Mouse (Mus musculus) embryonic stem cell, embryonic (primary cell): ENCODE data around the gene Dab2.

Experiments
- CTCF ChIA-PET, 4 experiments: fragments of 300-600 bp in 2 of 4; fragments of 350-600 bp in 2 of 4; sonication (Branson Sonifier 250); formaldehyde crosslinking; loops; one replicate each; lab custom pipeline; 2022; ENCODE audit warnings: inconsistent platforms in 2 of 4; lab: Charles Lee
- POLR2A ChIA-PET, 4 experiments: fragments of 300-600 bp in 2 of 4; fragments of 350-600 bp in 2 of 4; sonication (Branson Sonifier 250); formaldehyde crosslinking; loops; one replicate each; lab custom pipeline; 2022; ENCODE audit warnings: antibody characterized with exemption in 4 of 4, inconsistent platforms in 1 of 4; lab: Charles Lee

Dab2 gene

DNA sequence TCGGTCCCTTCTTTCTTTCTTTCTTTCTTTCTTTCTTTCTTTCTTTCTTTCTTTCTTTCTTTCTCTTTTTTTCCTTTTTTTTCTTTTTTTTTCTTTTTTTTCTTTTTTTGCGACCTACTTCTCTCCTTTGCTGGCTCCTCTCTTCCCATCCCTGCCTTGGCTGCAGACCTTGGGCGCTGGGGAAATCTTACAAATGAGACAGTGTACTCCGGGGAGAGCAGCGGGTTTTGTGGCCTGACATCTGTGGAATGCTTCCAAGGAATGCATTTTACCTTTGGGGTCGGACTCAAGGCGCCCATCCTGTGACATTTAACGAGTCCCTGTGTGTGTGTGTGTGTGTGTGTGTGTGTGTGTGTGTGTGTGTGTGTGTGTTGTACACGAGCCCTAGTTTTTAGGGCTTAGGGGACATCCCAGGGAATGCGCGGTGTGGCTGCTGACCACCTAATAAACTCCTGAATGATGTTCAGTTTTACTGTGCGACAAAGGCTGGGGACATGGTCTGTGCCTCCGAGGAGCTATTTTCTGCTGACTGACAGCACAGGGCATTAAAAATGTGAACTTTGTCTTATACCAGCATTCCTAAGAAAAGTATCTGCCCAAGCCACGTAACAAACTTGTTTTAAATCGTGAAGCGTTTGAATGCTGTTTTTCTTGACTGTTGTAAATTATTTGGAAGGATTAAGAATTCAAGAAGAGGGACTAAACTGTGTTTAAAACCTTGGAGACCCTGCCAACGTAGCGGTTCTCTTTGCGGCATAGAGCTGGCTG lies 87.6 kb downstream of the Dab2 start:
- ChIA-PET CTCF (interaction anchor here in 1 of 4 experiments (0.7 to 1.3 kb wide), 2 partner anchors 10 to 134 kb away, joined by 3 to 4 read pairs; no protein-coding TSS in a partner anchor), POLR2A (interaction anchor here in 3 of 4 experiments (0.6 to 1.1 kb wide), 6 partner anchors 10 to 1756 kb away, joined by 3 read pairs; no protein-coding TSS in a partner anchor)

DNA sequence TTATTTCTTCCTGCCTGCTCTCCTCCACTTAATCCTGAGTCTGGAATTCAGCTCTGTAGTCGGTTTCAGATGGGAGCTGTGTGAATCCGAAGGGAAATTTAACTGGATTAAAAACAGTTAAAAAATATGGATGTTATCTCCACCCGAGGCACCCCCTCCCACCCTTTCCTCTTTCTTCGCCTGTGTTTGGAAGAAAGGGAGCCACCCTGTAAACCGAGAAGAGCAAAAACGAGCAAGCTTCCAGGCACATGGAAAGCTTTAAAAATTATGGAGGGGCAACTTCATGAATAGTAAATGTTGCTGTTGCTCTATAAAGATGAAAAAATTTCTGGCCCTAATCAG lies 88.1 kb downstream of the Dab2 start:
- ChIA-PET POLR2A (interaction anchor here in 3 of 4 experiments (0.7 to 1.1 kb wide), 4 partner anchors 10 to 1755 kb away, joined by 3 read pairs; no protein-coding TSS in a partner anchor), CTCF (interaction anchor here in 1 of 4 experiments (0.7 to 1.3 kb wide), 2 partner anchors 9 to 134 kb away, joined by 3 to 4 read pairs; no protein-coding TSS in a partner anchor)

DNA sequence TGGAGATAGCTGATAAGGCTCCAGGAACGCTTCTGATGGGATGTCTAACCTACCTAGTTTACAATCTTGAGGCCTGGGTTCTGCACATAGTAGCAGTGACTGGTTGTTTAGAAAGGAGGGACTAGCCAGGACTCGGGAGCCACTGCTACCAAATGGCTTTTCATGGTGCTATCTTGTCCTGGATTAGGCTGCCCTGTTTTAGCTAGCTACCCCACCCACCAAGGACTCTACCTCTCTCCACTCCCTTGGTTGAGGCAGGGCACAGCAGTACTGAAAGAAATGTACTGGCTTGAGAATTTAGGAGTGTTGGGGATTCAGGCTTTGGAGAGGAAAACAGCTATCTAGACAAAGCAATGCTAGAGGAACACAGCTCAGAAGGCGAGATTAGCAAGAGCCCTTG lies 88.6 kb downstream of the Dab2 start:
- CTCF ChIA-PET: interaction anchor here in 2 of 4 experiments (1.3 to 1.5 kb wide), 2 partner anchors 9 to 179 kb away, joined by 3 read pairs; no protein-coding TSS in a partner anchor
- POLR2A ChIA-PET: interaction anchor here in 2 of 4 experiments (0.5 to 1.1 kb wide), 4 partner anchors 9 to 23 kb away, joined by 3 read pairs; no protein-coding TSS in a partner anchor

DNA sequence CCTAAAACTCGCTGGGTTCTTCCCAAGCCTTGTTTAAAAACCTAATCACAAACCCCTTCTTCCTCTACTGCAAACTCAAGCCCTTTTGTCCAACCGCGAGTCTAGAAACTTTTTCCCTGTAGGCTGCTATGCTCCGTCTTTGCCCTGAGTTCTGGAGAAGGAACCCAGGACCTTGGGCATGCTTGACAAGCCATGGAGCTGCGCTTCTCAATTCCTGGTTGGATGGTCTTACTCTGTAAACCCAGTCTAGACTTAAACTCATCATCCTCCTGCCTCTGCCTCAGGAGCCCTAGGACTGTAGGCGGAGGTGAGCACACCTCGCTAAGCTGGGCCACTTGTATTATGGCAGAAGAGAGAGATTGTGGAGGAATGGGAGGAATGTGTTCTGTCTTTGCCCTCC lies 89.0 kb downstream of the Dab2 start:
- POLR2A ChIA-PET: interaction anchor here in 2 of 4 experiments (0.5 to 1.0 kb wide), 2 partner anchors 19 to 23 kb away, joined by 3 read pairs; no protein-coding TSS in a partner anchor
- CTCF ChIA-PET: interaction anchor here in 2 of 4 experiments (1.3 to 1.5 kb wide), 2 partner anchors 8 to 179 kb away, joined by 3 read pairs; no protein-coding TSS in a partner anchor

DNA sequence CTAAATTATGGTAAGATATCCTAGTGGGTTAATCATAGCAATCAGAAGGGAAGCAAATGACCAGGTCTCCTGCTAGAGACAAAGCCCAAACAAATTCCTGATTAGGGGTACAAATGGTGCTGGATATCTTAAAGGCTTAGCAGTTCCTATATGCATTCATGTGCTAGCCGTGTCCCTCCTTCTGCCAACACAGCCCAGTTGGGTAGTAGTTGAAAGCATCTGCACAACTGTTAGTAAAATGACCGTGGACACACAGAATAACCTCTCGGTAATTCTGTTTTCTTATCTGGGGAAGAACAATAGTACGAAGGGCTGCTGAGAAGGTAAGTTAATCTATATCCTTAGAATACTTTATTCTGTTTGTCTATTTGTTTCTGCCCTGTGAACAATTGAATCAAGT lies 90.5 kb downstream of the Dab2 start:
- CTCF ChIA-PET: no interaction called here
- POLR2A ChIA-PET: no interaction called here

DNA sequence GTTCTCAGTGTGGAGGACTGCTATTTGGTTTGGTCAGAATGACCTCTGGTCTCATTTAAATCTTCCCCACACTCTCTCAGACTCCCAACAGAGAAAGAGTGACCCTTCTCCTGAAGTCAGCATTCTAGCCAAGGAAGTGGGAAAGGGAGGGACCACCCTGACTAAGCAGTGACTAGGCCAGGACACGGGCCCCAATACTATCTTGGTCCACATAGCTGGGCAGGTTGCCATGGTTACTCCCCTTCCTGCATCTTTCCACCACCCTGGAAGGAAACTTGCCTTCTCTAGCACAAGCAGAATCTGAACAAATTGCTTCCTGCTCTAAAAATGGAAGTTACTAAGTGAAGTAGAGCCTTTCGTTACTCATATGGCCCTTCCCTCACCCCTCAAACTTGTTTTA lies 91.1 kb downstream of the Dab2 start:
- ChIA-PET POLR2A (no interaction called here), CTCF (no interaction called here)

DNA sequence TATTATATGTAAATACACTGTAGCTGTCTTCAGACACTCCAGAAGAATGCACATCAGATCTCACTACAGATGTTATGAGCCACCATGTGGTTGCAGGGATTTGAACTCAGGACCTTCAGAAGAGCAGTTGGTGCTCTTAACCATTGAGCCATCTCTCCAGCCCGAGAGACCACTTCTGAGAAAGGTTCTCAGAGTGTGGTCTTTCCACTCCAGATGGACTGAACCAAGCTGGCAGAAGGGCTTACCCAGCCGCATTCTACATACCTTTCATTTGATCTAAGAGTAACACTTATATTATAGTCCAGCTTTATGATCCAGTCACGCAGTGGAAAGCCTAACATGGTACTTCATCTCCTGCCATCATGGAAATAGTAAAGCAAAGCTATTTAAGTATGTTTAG lies 92.3 kb downstream of the Dab2 start:
- CTCF ChIA-PET: interaction anchor here in 1 of 4 experiments (0.8 kb wide), 1 partner anchor 627 kb away, joined by 4 read pairs; no protein-coding TSS in a partner anchor
- POLR2A ChIA-PET: no interaction called here

DNA sequence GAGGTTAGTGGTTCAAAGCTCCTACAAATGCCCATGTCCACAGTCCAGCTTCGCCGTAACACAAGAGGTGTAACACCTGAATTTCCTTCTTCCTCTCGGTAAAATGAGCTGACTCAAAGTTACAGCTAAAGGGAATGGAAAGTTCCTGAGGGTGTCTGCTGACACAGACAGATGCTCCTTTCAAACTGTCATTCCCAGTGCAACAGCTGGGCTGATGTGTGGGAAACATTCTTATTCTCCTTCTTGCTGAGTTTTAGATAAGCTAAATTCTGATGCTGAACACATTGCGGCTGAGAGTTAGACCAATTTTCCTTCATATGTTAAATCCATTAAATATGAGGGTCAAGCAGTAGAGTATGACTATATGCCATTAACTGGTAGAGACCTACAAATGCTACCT lies 94.0 kb downstream of the Dab2 start:
- ChIA-PET CTCF (no interaction called here), POLR2A (interaction anchor here in 1 of 4 experiments (0.5 kb wide), 1 partner anchor 9 kb away, joined by 5 read pairs; no protein-coding TSS in a partner anchor)

DNA sequence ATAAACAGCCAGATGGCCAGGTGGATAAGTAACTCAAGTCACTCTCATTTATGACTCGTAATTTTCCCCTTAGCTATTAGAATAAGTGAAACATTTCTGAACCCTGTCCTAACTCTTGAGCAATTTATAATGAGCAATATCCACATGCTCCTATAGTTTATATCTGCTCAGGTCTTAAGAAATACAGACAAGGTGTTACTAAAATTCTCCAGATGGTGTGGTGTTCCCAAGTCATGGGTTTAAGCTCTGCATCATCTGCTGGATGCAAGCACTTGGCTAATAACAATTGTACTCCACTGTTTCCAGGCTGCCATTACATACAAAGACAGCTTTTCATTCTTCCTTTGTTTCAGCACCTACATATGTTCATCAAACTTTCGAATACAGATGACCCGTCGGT lies 98.6 kb downstream of the Dab2 start:
- ChIA-PET POLR2A (no interaction called here), CTCF (no interaction called here)

DNA sequence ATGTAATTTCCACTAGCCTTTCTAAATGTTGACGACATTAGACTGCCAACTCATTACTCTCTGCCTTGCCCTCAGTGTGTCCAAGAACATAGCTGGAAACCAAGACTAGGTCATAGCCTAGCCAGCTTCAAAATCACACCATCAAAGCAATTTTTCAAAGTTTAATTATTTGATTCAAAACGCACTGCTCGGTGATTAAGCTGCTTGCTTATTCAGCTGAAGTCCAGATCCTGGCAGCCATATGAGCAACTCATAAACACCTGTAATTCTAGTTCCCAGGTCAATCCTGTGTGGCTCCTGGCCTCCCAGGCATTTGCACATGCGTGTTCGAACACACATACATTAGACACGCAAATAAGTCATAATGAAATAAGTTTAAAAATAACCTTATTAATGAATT lies 99.3 kb downstream of the Dab2 start:
- ChIA-PET POLR2A (no interaction called here), CTCF (no interaction called here)

DNA sequence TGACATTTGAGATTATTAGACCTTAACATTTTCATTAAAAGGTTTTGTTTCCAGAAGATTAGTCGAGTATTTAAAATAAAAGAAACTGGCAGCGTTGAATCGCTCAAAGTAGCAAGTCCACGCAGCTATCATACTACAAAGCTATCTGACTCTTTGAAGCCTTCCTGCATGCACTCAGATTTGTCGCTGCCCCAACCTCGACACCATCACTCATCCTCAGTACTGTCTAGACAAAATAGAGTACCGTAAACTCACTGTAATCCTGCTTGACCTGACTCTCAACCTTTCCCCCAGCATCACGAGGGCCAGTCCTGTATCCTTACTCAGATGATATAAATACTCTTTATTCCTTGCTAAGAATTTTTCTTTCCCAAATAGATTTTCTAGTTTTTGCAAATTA lies 100.5 kb downstream of the Dab2 start:
- ChIA-PET CTCF (no interaction called here), POLR2A (no interaction called here)

DNA sequence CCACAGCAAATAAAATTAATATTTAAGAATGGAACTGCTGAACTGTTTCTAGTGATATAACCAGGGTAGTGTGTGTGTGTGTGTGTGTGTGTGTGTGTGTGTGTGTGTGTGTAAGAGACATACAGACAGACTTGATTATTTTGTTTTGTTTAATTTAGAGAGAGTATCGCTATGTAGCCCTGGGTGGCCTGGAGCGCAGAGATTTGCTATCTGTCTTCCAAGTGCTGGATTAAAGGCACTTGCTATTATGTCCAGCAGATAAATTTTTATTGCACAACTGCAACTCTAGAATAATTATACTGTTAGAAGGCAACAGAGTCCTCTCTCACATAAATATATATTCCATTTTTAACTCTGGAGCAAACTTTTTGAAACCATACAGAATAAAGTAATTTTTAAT lies 102.8 kb downstream of the Dab2 start:
- ChIA-PET CTCF (no interaction called here), POLR2A (no interaction called here)

DNA sequence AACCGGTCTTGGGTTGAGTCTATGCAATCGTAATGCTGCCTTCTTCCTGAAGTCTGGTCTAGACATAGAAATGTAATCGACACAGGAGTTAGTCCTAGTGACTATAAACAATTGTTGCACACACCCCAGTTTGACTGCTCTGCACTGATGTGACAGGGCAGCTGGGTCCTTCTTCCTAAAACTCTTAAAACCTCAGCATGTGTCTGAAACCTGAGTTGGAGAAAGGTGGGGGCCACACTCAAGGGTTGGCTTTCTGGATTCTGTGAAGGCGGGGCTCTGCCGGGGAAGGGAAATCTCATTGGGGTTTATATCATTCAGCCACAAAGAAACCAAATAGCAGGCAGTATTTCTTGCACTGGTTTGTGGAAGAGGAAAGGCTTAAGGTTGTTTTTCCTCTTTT lies 104.6 kb downstream of the Dab2 start:
- POLR2A ChIA-PET: no interaction called here
- CTCF ChIA-PET: no interaction called here

DNA sequence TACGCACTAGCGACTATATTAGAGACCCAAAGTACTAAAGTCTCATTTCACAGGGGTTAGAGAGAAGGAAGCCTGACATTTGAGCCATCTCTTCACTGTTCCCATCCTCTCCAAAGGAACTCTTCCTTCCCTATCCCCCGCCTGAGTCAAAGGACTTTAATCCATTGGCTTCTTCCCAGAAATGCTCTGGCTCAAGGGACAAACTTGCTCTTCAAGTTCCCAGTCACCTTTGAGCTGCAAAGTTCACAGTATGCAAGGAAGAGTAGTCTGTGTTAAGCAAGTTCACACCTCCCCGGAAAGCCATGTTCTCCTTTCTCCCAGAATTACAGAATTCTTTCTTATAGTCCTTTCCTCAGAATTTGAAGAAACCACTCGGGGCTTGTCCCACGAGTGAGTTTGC lies 107.2 kb downstream of the Dab2 start:
- CTCF ChIA-PET: no interaction called here

DNA sequence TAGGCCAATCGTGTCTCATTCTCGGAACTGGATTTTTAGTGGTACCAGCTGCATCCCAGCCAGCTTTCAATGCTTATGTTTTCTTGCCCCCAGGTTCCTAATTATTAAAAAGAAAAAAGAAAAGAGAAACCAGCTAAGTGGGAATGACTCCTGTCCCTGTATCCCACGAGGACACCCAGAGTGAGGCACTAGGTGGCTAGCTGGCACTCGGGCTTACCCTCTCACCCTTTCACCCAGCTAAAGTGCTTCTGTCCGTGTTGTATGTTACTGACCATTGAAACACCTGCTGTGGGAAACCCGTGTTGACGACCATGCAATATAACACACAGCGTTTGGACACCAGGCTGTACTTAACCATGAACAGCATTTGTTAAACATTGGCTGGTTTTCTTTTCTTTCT lies 109.4 kb downstream of the Dab2 start:
- CTCF ChIA-PET: no interaction called here
- POLR2A ChIA-PET: no interaction called here

More for the DNA sequence above, 107.2 kb downstream of the Dab2 start:
- POLR2A ChIA-PET: interaction anchor here in 1 of 4 experiments (0.6 to 1.1 kb wide), 2 partner anchors 19 to 28 kb away, joined by 3 read pairs; no protein-coding TSS in a partner anchor

DNA sequence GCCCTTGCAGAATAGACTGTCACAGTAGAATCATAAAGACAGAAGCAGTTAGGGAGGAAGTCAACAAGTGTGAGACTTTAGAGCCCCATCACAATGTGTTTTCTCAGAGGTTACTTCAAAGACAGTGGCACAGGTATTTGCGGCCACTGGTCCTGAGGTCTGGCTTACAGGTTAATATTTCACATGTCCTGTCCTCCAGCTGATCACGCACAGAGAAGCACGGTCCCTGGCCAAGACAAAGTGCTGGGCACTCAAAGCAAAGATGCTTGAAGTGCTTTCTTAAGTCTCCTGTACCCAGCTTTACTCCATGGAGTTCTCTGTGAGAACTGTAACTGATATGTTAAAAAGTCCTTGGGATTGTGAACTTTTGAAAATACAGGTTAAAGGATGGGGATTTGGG lies 110.6 kb downstream of the Dab2 start:
- CTCF ChIA-PET: no interaction called here
- POLR2A ChIA-PET: no interaction called here

DNA sequence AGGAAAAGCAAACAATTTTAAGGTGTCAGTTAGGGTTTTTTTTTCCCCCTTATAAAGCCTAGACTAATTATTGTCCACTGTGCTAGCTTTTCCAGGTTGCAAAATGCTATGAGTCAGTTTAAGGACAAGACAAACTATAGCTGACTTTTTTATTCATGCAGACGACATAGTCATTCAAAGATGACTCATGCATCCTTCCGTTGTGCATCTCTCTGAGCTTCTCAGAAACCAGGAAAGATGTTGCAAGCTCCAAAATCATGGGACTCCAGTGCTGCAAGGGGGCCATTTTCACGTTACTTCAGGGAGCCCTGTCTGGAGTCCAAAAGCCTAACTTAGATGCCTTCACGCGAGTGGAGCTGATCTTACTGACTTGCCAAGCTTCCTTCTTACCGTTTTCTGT lies 111.7 kb downstream of the Dab2 start:
- ChIA-PET CTCF (no interaction called here), POLR2A (interaction anchor here in 2 of 4 experiments (0.5 to 1.3 kb wide), 2 partner anchors 23 to 1285 kb away, joined by 3 to 4 read pairs; no protein-coding TSS in a partner anchor)

DNA sequence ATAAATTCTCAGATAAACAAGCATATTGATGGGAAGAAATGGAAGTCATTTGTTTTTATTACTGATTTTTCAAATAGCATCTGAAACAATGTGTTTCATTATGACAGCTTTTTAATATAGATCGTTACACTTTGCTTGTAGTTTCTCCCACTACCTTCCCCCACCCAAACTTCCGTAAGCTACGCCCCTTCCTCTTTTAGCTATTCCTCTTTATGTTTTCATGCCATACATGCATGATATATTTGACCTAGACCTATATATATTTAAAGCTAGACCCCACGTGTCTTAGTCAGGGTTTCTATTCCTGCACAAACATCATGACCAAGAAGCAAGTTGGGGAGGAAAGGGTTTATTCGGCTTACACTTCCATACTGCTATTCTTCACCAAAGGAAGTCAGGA lies 115.7 kb downstream of the Dab2 start:
- POLR2A ChIA-PET: no interaction called here

DNA sequence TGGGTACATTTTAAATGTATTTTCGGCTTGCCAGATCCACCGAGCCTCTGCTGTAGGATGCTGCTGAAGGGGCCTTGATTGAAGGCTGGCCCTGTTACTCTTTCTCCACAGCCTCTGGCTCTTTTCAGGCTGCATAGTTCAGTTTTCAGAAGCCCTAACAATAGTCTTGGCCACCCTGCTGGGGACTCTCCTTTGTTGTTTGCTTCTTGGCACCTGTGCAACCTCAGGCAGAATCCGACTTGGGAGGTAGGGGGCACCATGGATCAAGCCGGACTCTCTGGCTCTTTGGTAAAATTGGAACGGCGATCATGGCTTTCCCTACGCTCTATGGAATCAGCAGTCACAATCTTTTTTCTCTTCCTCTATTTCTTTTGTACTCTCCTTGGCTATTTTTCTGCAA lies 132.2 kb downstream of the Dab2 start:
- ChIA-PET POLR2A (no interaction called here), CTCF (no interaction called here)

More for the DNA sequence above, 115.7 kb downstream of the Dab2 start:
- CTCF ChIA-PET: interaction anchor here in 1 of 4 experiments (0.6 kb wide), 1 partner anchor 163 kb away, joined by 3 read pairs; no protein-coding TSS in a partner anchor

DNA sequence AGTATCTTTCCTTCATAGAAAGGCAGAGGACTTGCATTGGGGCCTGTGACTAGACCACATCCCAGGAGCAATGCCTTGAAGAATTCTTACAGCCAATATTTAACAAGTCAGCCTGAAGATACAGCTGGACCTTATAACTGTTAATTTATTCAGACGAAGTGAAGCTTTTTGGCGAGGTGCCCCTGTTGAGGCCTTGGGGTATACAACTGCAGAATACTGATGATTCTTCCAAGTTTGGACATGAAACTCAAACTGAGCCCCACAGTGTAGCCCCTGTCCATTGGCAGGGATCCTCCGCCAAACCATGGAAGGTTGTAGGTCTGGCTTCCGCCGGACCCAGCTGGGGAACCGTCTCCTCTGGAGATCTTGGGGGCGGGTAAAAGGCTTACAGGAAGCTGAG lies 132.8 kb downstream of the Dab2 start:
- POLR2A ChIA-PET: no interaction called here
- CTCF ChIA-PET: interaction anchor here in 1 of 4 experiments (0.5 kb wide), 1 partner anchor 965 kb away, joined by 4 read pairs; no protein-coding TSS in a partner anchor
